Mouse (Mus musculus): ENCODE data around the gene Kazn. TPM values are rescaled to one million over a fixed set of nuclear protein-coding genes. Genes with fewer than 3 reads are reported as not detected.

Gene Kazn
- total RNA-seq, 2 experiments from 2014 or later, result 82.9 to 90.9 TPM

DNA sequence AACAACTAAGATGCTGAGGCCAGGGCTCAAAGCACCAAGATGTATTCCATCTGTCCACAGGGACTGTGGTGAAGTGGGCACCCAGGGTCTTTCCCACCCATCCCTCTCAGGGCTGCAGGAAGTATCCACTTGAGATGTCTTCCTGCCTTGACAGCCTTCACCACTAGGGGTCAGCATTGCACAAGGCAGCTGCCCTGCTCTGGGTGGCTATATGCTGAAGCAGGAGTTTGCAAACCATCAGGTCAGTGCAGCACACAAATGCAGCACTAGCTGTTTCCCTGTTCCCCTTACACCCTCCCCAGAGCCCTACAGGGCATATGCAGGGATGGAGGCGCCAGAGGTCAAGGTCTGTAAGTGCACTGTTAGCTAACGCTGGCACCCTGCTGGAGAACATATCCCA, 85.7 kb downstream of the Kazn start:
- Histone ChIP-seq H3K4me3 (no peak overlapping the region), H3K27ac (no peak overlapping the region)
- intact Hi-C loops (cut with DNase I), result loop anchor here (1.0 to 10.0 kb wide), 6 partner anchors 85 to 868 kb away; partner anchors contain the start of gene Kazn
- no peak; the same call in none of the 2 replicates for TF ChIP-seq CTCF (IDR thresholded peaks at IDR 0.05)
- DNase-seq (ENCODE audit: extremely low spot score in 1 of 2, low spot score in 2 of 2), result peak; percentile 82 to 88

DNA sequence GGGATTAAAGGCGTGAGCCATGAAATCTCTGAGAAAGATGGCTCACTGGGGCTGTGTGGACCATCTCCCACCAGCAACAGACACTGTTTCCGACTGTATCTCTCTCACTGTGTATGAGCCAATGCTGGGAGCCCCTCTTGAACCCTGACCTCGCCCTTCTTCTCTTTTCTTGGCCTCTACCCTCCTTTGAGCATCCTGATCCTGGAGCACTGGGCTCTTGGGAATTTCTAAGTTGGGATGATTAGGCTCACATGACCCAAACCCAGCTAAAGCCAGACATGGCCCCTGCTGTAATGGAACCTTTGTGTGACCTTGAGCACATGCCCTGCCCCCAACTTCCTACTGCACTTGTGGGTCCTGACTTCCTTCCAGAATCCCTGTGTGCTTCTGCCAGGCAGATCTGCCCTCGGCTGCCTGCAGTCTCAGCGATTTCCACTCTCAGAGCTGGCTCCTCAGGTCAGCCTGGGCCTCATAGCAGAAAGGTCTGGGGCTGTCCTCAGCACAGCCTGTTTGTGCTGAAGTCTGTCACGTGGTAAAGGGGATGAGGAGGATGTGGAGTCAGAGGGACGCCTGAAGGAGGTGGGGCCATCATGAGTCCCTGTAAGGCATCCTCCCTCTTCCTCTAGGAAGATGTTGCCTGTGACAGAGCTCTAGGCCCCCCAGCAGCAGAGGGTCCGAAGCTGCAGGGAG, 86.3 kb downstream of the Kazn start:
- intact Hi-C loops (cut with DNase I), result loop anchor here (1.0 to 10.0 kb wide), 6 partner anchors 86 to 868 kb away; partner anchors contain the start of gene Kazn
- no peak for DNase-seq (ENCODE audit: extremely low spot score in 1 of 2, low spot score in 2 of 2)
- no peak for TF ChIP-seq CTCF (IDR thresholded peaks at IDR 0.05)

DNA sequence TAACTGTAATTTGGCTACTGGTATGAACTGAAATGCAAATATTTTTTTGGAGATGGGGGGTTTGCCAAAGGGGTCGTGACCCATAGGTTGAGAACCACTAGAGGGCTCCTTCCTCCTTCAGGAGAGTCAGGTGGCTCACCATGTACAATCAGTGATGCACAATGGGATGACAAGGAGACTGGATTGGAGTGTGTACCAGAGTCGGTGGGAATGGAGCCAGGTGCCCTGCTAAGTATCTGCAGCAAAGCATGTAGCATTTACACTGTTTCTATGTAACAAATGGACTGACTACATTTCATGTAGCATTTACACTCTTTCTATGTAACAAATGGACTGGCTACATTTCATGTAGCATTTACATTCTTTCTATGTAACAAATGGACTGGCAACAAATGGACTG, 89.1 kb downstream of the Kazn start:
- Histone ChIP-seq H3K27ac (no peak overlapping the region), H3K4me3 (no peak overlapping the region)
- DNase-seq (ENCODE audit: extremely low spot score in 1 of 2, low spot score in 2 of 2), result no peak
- TF ChIP-seq CTCF (IDR thresholded peaks at IDR 0.05), result no peak; the same call in 1 of the 2 replicates
- intact Hi-C loops (cut with DNase I), result loop anchor here (5.0 to 10.0 kb wide), 2 partner anchors 485 to 732 kb away; no protein-coding TSS in a partner anchor

More for the DNA sequence above, 86.3 kb downstream of the Kazn start:
- Histone ChIP-seq H3K27ac (no peak overlapping the region), H3K4me3 (no peak overlapping the region)

- Histone ChIP-seq H3K27ac (no peak overlapping the region), H3K4me3 (no peak overlapping the region)
- TF ChIP-seq CTCF (IDR thresholded peaks at IDR 0.05), result no peak; the same call in 1 of the 2 replicates
- intact Hi-C loops (cut with DNase I), result no loop called here
- no peak for DNase-seq (ENCODE audit: extremely low spot score in 1 of 2, low spot score in 2 of 2)
Measured at GRCm38 (mm10) chr4:142149202-142149601, 90.0 kb downstream of the Kazn start.

DNA sequence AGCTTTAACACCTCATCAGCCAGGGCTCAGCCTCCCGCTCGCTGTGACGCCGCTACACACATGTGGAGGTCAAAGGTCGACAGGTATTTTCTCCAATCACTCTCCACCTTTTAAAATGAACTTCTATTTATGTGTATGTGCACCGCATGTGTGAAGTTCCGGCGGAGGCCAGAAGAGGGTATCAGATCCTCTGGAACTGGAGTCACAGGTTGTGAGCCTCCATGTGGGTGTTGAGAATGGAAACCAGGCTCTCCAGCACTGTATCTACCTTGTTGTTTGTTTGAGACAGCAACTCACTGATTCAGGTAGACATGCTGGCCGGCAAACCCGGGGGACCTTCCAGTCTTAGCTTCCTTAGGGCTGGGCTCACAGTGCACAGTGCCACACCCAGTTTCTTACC, 91.5 kb downstream of the Kazn start:
- no peak; the same call in 1 of the 2 replicates for TF ChIP-seq CTCF (IDR thresholded peaks at IDR 0.05)
- intact Hi-C loops (cut with DNase I), result no loop called here
- H3K27ac ChIP-seq, result no peak overlapping the region
- H3K4me3 ChIP-seq, result no peak overlapping the region
- no peak for DNase-seq (ENCODE audit: extremely low spot score in 1 of 2, low spot score in 2 of 2)

DNA sequence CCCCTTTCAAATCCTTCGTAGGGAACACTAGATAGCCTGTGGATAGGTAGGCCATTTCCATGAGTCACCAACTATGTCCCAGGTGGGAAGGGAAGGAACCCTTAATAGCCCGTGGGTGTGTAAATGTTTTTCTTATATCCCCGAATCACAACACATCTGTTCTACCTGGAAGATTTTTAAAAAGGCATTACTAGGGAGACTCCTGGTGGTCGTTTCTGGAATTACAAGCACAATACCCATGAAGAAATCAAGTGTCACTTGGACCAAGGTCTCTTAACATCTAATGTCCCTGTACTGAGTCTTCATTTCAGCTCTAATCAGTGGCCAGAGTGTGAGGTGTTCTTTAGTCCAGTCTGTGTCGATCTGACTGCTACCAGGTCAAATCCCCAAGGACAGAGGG, 95.1 kb downstream of the Kazn start:
- intact Hi-C loops (cut with DNase I), result loop anchor here (2.0 to 5.0 kb wide), 2 partner anchors 139 to 167 kb away; no protein-coding TSS in a partner anchor
- Histone ChIP-seq H3K4me3 (no peak overlapping the region), H3K27ac (no peak overlapping the region)
- peak; percentile 75 for TF ChIP-seq CTCF (IDR thresholded peaks at IDR 0.05)
- DNase-seq (ENCODE audit: extremely low spot score in 1 of 2, low spot score in 2 of 2), result no peak

DNA sequence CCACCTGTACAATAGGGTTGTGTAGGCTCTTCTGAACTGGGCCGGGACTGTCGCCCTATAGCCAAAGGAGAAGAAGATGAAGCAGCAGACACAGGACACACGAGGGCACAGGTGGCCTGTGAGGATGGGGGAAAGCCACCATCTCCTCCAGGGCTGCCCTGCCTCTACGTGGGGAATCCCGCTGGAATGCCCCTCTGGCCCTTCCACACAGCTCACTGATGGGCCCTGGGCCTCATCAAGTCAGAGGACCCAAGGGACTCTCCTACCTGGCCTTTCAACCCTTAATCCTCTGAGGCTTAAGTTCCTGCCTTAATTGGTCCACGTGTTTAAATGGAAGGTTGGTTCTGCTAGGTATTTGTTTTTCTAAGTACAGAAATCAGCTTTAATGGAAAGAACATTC, 95.9 kb downstream of the Kazn start:
- no peak for DNase-seq (ENCODE audit: extremely low spot score in 1 of 2, low spot score in 2 of 2)
- no peak for TF ChIP-seq CTCF (IDR thresholded peaks at IDR 0.05)
- intact Hi-C loops (cut with DNase I), result loop anchor here (5.0 kb wide), 1 partner anchor 166 kb away; no protein-coding TSS in a partner anchor
- no peak overlapping the region for H3K27ac ChIP-seq
- H3K4me3 ChIP-seq, result no peak overlapping the region

DNA sequence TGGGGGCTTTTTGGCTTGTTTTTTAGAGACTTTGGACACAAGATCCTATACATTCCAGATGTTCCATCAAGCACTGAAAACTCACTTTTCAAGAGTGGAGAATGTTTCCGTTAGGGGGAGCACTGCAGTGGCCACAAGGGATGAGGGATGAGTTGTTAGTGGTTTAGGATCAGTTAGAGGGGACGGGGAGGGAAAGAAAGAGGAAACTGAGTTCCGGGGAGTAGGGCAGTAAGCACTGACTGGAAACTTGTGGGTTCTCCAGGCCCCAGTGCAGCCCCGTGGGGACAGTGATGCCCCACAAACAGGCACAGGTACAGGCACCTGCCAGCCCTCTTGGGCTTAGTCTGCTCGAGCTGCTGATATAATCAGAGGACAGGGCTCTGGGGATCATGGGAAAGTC, 99.5 kb downstream of the Kazn start:
- Histone ChIP-seq H3K4me3 (no peak overlapping the region), H3K27ac (no peak overlapping the region)
- TF ChIP-seq CTCF (IDR thresholded peaks at IDR 0.05), result no peak
- intact Hi-C loops (cut with DNase I), result loop anchor here (5.0 kb wide), 1 partner anchor 162 kb away; no protein-coding TSS in a partner anchor
- DNase-seq (ENCODE audit: extremely low spot score in 1 of 2, low spot score in 2 of 2), result no peak

GRCm38 (mm10) chr4:142138356-142139099, 100.7 kb downstream of the Kazn start:
- Histone ChIP-seq H3K27ac (no peak overlapping the region), H3K4me3 (no peak overlapping the region)
- intact Hi-C loops (cut with DNase I), result no loop called here
- TF ChIP-seq CTCF (IDR thresholded peaks at IDR 0.05), result no peak
- no peak for DNase-seq (ENCODE audit: extremely low spot score in 1 of 2, low spot score in 2 of 2)

- H3K27ac ChIP-seq, result no peak overlapping the region
- H3K4me3 ChIP-seq, result no peak overlapping the region
- no peak for DNase-seq (ENCODE audit: extremely low spot score in 1 of 2, low spot score in 2 of 2)
- intact Hi-C loops (cut with DNase I), result no loop called here
- no peak for TF ChIP-seq CTCF (IDR thresholded peaks at IDR 0.05)
Measured at GRCm38 (mm10) chr4:142136766-142137503, 102.3 kb downstream of the Kazn start.

DNA sequence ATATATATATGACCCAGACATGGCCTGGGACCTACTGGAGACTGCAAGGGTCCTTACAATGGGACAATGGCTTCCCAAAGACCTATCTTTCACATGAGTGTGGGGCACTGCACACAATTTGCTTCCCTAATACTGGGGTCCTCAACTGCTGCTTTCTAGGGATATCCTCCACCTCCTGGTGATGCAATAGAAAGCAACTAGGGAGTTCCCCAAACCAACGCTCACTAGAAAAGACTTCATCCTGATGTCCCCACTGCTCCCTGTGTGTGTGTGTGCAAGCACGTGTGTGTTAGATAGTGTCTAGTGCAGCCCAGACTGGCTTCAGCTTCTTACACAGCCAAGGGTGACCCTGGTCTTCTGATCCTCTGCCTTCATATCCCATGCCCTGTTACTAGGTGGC, 103.7 kb downstream of the Kazn start:
- Histone ChIP-seq H3K27ac (no peak overlapping the region), H3K4me3 (no peak overlapping the region)
- intact Hi-C loops (cut with DNase I), result no loop called here
- TF ChIP-seq CTCF (IDR thresholded peaks at IDR 0.05), result no peak
- no peak for DNase-seq (ENCODE audit: extremely low spot score in 1 of 2, low spot score in 2 of 2)
